Mouse (Mus musculus) G1E (cell line): ENCODE results near the gene Dusp22.

Source experiments
- CTCF ChIP-seq: IDR thresholded peaks from 2 replicates; pipeline ENCODE4 v1.5.1; 2012; ENCODE audit warnings: low read depth, low read length, inconsistent platforms, mixed read lengths
- GATA1 ChIP-seq: IDR thresholded peaks from 2 replicates; pipeline ENCODE4 v1.6.1; 2012; ENCODE audit warnings: borderline replicate concordance, low read length, inconsistent platforms, mixed read lengths
- GATA2 ChIP-seq: IDR thresholded peaks from 2 replicates; pipeline ENCODE4 v1.6.1; 2012; ENCODE audit warnings: low read depth, low read length, inconsistent platforms, borderline replicate concordance
- TAL1 ChIP-seq: conservative IDR thresholded peaks from 2 replicates; pipeline ENCODE4 v1.6.1; 2012; ENCODE audit warnings: low read depth, low read length, inconsistent platforms, mixed read lengths

DNA sequence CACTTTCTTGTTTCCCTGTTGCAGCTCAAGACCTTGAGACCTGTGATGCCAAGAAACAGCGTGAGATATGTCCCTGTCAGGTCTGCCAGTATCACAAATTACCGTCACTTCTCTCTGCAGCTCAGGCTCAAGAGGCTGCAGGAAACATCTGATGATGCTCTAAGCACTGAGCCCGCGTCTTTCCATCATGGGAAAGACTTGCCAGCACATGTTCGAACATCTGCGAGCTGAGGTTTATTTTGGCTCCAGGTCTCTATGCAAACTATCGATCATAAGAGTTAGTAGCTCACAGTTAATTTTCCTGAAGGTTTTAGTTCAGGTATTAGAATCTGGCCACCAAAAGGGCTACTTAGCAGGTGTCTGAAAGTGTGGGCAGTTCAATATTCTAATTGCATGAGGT, 55.3 kb downstream of the Dusp22 start:
- TF ChIP-seq CTCF (no peak), TAL1 (no peak), GATA1 (no peak), GATA2 (no peak)
